Mouse (Mus musculus): ENCODE data around the gene Pdlim4.
A peak's percentile ranks its signal among the peaks of the same experiment; 100 is the strongest.

Pdlim4 gene

DNA sequence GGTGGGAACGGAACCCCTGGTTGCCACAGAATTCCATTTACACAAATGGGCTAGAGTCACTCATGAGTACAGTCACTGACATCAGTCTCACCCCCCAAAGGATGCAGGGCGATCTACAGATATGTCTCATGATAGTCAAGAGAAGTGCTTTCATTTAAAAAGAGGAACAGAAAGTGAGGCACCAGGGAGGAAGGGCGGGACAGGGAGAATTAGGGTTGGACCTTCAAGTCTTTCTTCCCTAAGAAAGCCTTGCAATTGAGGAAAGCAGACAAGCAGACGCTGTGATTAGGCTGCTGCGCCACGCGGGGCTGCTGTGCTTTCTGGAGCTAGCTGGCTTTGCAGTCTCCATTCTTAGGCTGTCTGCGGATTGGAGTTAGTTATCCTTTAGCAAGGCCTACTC is 22.9 kb upstream of the Pdlim4 start:
- DNase-seq (ENCODE audit: low read depth, low spot score): no peak

DNA sequence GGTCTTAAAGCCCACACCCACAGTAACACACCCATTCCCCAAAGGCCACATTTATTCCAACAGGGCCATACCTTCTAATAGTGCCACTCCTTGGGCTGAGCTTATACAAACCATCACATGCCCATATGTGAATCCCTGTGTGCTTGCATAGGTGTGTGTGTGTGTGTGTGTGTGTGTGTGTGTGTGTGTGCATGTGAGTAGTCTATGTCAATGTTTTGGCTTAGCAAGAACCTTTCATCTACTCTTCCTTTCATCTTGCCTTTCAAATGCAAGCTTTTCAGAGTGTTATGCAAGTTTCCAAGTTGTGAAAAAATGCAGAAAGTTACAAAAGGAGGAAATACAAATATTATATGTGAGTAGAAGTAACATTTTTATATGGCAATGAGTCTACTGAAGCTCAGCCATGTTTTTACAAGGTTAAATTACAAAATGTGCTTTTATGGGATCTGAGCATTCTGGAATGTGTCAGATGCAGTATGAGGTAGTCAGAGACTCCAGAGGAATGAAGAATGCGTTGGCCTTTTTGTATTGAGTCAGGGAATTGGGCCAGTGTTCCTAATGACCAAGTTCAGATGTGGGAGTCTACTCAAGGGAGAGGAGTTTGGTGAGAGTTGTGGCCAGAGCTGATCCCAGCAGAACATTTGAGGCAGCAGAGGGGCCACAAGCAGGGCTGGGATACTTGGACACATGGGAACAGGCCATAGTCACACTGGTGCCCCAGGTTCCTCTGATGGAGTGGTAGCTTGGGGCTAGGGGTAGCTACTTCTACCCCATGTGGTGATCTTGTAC is 21.5 kb upstream of the Pdlim4 start:
- DNase-seq (ENCODE audit: low read depth, low spot score): no peak

DNA sequence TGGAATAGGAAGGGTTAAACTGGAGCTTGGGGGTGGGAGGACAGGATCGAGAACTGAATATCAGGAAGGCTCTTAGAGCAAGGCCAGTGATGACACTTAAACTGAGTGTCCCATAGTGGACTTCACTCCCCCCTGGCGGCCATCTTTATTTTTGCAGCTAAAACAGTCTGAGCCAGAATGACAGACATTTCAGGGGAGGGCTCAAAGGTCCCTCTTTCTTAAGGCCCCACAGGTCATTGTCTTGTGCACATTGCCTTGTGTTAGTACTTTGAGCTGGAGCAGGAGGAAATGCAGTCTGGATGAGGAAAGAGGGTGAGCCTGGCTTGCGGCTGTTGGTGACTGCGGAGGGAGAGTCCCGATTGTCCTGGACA is 20.1 kb upstream of the Pdlim4 start:
- no peak for DNase-seq (ENCODE audit: low read depth, low spot score)

DNA sequence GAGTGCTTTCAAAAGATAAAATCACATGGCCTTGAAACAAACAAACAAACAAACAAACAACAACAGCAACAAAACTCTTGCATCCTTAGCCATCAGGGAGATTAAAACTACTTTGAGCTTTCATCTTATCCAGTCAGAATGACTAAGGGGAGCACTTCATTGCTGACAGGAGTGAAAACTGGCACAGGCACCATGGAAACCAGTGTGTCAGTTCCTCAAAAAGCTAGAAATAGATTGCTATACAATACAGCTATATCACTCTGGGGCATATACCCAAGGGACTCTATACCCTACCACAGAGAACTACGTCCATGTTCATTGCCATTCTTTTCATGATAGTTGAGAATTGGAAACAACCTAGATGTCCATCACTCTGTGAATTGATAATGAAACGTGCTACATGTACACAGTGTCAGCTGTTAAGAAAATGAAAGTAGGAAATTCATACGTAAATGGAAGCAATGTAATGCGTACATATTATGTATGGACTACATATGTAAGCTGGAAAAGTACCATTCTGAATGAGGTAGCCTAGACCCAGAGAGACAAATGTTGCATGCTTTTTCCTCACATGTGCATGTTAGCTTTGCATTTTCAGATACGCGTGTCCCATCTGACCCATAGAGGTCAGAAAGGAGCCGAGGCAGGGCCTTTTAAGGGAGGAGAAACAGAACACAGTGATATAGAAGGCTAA is 19.6 kb upstream of the Pdlim4 start:
- DNase-seq (ENCODE audit: low read depth, low spot score): no peak

DNA sequence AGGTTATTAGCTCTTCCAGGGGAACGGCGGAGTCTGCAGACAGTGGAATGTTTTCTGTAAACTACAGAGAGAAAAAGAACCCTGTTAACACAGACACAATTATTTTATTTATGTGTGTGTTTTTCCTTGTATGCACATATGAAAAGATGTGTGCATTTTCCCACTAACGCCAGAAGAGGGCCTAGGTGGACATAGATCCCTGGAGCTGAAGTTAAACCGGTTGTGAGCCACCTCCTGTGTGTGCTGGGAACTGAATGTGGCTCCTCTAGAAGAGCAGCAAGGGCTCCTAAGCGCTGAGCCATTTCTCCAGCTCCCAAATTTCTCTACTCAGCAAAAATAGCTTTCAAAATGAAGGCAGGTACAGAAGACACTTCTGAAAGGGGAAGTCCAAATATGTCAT is 17.0 kb upstream of the Pdlim4 start:
- DNase-seq (ENCODE audit: low read depth, low spot score): no peak

DNA sequence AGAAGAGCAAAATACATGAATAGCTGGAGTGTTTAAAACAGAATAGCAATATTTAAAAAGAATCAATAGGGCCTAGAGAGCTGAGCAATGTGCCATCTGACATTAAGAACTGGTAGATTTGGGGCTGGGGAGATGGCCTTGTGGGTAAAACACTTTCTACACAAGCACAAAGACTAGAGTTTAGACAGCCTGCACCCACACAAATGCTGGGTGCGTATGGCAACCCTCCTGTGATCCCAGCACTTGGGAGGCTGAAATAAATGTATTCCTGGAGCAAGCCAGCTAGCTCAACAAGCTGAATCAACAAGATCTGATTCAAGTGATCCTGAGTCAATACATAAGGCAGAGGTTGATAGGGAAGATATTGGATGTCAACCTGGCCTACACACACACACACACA is 16.2 kb upstream of the Pdlim4 start:
- DNase-seq (ENCODE audit: low read depth, low spot score): no peak

DNA sequence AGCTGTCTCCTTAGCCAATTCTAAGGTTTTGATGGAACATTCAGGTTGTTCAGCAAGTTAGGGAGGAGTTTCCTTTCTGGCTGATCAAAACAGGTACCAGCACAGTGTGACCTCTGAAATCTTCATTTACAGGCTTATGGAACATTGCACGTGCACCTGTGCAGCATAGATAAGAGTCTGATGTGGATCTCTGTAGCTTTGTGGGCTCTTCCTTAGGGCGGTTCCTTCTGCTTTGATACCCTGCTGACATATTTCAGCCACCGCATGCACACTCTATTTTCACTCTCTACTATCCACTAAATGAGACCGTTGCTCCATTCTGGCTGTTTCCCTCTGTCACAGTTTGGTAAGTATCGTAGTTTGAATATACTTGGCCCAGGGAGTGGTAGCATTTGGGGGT is 13.9 kb upstream of the Pdlim4 start:
- DNase-seq (ENCODE audit: low read depth, low spot score): no peak

DNA sequence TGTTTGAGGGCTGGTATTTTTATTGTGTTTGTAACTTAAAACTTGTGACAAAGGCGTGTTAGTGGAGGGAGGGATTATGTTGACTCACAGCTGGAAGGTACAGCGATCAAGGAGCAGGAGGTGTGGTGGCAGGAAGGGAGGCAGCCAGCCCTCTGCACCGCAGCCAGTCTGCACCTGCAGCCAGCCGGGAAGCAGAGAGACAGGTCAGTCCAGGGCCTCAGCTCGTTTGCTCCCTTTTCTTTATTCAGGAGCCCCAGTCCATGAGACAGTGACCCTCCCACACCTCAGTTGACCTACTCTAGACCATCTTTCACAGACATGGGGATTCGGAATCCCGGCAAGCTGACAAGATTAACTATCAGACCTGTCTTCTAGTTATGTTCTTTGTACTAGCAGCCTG is 11.6 kb upstream of the Pdlim4 start:
- DNase-seq (ENCODE audit: low read depth, low spot score): no peak

DNA sequence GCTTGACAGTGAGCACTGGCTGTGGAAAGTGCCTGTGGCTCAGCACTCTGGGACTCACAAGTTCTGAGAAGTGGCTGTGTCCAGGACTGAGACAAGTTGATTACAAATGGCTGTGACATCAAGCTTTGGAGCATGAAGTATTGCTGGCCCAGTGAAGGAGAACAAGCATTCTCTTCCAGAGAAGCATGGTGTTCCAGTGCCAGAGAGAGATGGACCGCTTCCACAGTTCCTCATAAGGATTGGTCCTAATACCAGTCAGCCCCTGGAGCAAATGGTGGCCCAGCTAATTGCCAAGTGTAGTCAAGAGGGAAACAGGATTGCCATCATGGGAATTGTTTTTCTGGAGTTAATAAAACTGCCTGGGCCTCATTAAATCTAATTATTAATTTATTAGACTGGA is 7.3 kb upstream of the Pdlim4 start:
- no peak for DNase-seq (ENCODE audit: low read depth, low spot score)

DNA sequence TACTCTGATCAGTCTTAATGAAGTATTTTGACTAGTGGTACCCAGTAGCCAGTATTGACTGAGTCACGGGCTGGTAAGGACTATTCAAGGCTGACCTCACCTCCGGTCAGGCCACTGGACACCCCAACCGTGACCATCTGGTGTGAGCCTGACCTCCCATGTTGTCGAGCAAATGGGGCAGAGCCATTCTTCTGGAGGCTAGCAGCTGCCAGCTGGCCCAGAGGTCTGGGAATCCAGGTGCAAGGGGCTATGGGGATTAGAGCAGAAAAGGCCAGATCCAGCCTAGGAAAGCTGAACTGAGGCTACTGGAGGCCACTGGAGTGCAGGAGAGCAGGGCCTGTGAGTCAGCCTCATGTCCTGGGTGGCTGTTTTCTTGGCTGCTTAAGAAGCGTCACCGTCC is 6.5 kb upstream of the Pdlim4 start:
- no peak for DNase-seq (ENCODE audit: low read depth, low spot score)

DNA sequence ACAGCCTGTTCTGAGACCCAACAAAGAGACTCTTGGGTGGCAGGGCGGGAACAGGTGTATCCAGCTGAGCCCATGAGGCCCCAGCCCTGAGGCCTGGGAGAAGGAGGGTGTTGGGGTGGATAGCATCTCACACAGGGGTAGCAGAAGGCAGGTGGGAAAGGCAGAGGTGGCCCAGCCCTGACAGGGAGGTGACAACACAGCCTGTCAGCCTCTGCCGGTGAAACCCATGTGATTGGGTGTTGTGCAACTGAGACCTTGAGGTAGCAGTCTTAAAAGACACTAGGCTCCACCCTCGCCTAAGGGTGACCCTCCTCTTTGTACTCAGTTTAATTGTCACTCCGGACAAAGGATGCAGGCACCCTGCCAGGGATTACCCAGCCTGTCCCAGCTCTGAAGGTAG is 4.5 kb upstream of the Pdlim4 start:
- DNase-seq (ENCODE audit: low read depth, low spot score): peak; percentile 46

DNA sequence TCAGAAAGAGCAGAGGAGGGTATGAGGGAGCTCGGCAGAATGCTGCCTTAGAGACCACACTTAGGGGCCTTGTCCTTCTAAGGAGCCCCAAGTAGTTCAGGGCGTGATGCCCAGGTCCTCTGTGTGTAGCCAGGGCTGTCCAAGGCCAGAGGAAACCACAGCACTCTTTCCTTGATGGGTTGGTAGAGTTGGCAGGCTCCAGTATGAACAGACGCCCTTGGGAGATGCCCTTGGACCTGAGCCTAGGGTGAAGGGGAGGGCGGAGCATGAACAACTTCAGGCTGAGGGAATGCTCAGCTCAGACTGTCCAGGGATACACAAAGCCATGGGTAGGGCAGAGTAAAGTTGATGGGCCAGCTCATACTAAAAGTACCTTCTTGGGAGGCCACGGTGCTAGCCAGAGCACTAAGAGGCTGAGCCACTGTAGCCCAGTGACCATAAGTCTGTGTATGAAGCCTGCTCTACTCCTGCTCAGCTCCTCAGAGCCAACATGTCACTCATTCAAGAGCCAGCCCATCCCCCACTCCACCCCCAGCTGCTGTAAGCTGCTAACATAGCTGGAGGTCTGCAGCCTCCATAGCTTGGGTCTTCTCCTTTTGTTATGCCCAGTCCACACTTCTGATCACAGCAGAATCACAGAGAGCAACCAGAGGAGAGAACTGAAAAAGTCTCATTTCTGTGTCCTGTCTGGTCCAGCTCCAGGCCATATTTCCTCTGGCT is 3.1 kb upstream of the Pdlim4 start:
- no peak for DNase-seq (ENCODE audit: low read depth, low spot score)

DNA sequence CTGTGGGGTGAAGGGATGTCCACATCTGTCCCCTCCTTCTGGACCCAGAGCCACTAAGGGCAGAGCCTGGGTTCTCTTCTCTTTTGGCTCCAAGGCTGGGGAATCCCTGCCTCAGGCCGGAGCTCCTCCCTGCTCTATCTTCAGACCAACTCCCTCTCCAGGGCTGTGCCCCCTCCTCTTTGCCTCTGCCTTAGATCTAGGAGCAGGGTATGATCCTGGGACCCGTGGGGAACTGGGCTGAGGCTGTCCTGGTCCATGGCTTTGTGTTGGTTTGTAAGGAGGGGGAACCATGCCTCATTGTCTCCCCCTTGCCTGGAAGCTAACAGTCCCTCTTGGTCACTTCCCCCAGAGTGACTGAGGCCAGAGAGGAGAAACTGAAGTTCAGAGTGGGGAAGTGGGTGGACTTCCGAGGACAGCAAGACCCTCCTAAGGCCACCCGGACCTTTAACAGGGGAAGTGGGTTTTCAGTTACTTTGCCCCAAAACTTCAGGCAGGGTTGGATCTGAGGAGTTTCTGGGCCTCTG is 756 bp downstream of the Pdlim4 start:
- no peak for DNase-seq (ENCODE audit: low read depth, low spot score)

DNA sequence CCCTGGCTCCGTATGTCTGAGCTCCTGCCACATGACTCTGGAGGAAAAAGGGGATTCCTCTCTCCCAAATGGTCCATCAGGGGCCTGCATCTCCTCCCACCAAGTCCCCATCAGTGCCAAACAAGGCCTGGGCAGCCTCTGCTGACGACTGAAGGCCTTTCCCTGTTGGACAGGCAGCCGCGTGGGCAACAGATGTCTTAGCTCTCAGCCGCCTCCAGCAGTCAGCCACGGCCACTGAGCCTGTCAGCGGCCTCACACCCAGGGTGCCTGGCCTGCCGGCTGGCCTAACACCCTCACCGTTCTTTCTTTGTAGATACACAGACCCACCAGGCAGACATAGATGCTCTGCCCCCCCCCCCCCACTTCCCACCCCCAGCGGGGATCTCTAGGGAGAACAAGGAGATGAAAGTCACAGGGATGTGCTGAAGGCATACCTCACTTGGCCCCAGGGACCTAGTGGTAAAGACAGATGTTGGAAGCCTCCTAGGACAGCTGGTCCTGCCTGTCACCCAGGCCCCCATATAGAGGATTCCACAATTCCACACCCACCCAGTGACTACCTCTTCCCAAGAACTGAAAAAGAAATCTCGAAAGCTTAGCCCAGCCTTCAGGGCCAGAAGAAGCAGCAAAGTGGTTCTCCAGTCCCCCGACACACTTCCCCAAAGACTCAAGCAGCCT is 1.4 kb downstream of the Pdlim4 start:
- DNase-seq (ENCODE audit: low read depth, low spot score): no peak

DNA sequence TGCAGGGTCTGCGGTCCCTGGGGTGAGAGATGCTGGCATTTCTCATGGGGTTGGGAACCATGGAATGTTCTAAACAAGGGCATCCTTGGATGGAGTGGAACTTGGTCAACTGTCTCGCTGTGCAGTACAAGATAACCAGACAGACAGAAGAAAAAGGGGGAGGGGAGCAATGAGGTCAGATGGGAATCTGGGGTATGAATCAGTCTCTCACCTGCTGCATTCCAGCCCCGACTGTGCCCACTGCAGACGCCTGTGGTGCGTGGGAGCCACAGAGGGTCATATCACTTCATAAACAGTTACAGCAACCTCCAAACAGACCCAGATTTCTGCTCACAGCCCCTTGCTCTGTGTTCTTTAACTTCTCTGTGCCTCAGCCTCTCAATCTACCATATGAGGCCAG is 2.4 kb downstream of the Pdlim4 start:
- DNase-seq (ENCODE audit: low read depth, low spot score): no peak

DNA sequence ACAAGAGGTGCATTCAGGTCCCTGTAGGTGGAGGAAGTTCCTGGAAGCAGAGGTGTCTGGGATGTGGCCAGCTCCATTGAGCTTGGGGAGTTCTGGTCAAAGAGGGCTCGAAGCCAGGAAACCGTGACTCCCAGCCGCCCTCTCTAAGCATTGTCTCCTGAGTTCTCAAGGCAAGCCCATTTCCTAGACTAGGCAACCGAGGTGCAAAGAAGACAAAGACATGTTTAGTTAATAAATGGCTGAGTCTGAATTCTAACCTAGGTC is 3.0 kb downstream of the Pdlim4 start:
- DNase-seq (ENCODE audit: low read depth, low spot score): no peak

DNA sequence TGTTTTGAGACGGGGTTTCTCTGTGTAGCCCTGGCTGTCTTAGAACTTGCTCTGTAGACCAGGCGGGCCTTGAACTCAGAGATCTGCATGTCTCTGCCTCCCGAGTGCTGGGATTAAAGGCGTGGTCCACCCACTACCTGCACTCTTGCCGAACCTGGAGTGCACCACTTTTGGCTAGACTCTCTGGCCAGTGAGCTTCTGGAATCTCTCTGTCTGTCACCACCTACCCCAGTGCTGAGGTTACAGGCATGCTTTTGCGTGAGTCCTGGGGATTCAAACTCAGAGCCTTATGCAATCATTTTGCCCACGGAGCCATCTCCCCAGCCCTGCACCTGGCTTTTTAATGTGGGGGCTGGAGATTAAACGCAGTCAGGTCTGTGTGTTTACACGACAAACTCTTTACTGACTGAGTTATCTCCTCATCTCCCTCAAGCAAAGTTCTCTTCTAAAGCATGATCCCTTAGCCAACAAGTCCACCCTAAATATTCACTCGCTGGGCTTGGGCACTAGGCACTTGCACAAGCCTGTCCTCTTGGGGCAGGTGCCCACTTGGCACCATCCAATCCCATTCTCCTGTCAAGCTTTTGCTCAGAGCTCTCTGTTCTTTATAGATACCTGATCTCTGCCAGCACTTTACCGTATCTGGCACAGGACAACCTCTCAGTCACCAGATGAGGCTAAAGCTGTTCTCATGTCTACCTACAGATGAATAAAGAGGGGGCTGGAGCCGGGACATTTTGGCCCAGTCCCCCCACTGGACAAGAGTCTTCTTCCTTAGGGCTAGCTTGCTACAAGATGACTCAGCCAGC is 3.5 kb downstream of the Pdlim4 start:
- DNase-seq (ENCODE audit: low read depth, low spot score): no peak

DNA sequence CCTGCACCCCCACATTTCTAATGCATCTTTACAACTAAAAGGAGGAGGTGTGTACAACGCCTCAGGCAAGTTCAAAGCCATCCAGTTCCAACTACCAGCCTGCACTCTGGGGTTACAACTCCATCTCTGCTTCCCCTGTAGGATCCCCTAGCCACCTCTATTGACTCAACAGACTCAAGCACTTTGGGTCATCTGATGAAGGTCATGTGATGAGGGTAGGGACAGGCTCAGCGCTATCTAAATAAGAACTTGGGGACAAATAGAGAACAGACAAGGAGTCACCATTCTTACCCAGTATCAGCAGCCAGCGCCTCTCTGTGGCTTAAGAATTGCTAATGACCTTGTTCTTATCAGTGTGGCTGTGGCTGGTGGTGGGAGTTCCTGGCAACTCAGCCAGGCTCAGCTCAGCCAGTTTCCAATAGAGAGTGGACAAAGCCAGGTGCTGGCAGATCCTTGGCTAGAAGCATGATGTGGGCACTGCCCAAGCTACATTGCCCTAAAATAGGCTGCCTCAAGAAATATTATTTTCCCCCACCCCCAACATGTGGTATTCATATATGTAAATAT is 4.3 kb downstream of the Pdlim4 start:
- no peak for DNase-seq (ENCODE audit: low read depth, low spot score)

DNA sequence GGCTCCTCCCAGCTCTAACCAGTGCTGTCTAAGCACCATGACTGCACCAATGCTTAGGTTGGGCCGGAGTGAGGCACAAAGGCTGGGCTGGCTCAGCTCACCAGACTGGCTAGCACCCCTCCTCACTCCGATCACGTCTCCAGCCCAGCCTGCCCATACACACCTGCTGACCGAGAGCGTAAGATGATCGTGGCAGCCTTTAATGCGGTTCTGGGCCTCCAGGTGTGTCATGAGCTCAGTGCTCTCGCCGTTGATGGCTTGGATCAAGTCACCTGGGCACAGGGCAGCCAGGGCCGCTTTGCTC is 5.4 kb downstream of the Pdlim4 start:
- DNase-seq (ENCODE audit: low read depth, low spot score): no peak

DNA sequence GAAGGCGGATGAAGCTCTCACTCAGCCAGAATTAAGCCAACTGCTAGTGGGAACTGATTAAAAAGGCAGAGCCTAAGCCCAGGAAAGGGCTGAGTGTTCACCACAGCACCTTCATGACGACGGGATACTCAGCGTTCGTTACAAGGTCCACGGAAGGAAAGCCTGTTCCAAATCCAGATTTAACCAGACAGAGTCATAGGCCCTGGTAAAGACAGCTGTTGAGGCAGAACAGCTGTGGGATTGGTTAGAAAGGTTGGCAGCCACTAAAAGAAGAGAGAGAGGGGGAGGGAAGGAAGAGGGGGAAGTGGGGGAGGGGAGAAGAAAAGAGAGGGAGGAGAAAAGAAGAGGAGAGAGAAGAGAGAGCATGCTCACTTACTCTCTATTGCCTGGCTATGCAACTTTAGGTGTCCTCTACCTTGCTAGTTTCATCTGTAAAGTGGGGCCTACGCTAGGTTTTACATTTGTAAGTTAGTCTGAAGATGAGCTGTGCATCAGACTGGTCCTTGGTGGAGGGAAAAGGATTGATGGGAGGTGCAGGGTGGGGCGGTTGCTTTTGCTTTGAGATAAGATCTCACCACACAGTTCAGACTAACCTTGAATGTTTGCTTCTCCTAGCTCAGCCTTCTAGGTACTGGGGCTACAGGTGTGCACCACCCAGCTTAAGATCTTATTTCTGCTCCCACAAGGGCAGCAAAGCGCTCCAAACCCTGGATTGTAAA is 5.9 kb downstream of the Pdlim4 start:
- no peak for DNase-seq (ENCODE audit: low read depth, low spot score)

Measured in WW6 (cell line).